Comparison of ENCODE assay signal across 8 mouse cellular contexts in genomic region chr5:34761934-34762611, GRCm38 (mm10). TPM values are rescaled to one million over a fixed set of nuclear protein-coding genes. Genes with fewer than 3 reads are reported as not detected.
DNase-seq lines count a peak whose midpoint lies in the region; ATAC-seq and TF ChIP-seq lines count a peak whose summit lies in the region.

No protein-coding gene starts in this region.

- H3K9me3 ChIP-seq in intestine, embryonic 15.5 days = no peaks in the 10 kb centered on the region
- H3K9me3 ChIP-seq in stomach, embryonic 15.5 days = no peaks in the 10 kb centered on the region

- peak; percentile 78 for ATAC-seq in intestine, embryonic 15.5 days
- ATAC-seq in stomach, embryonic 15.5 days (ENCODE audit: insufficient read depth, low FRiP score, low read depth) = peak; percentile 24; the same call in 1 of the 2 replicates

- H3K4me2 ChIP-seq in intestine, embryonic 15.5 days (replicated peaks) = peak overlapping the region; percentile 83
- H3K4me2 ChIP-seq in stomach, embryonic 15.5 days = peak overlapping the region; percentile 89

- peak overlapping the region; percentile 64 for H3K27ac ChIP-seq in cortical plate, adult 2 months (ENCODE audit: insufficient read depth, low read length)
- H3K27ac ChIP-seq in intestine, embryonic 15.5 days = peak overlapping the region; percentile 81
- peak overlapping the region; percentile 91 for H3K27ac ChIP-seq in stomach, embryonic 15.5 days

- no peaks in the 10 kb centered on the region for H3K36me3 ChIP-seq in intestine, embryonic 15.5 days
- no peaks in the 10 kb centered on the region for H3K36me3 ChIP-seq in stomach, embryonic 15.5 days

- H3K4me1 ChIP-seq in cortical plate, adult 2 months (ENCODE audit: control insufficient read depth, insufficient read depth, low read length) = peaks cover 5% of the 10 kb centered on the region; the same call in 1 of the 2 replicates
- H3K4me1 ChIP-seq in intestine, embryonic 15.5 days (replicated peaks) = peaks cover 6% of the 10 kb centered on the region
- H3K4me1 ChIP-seq in stomach, embryonic 15.5 days = peaks cover 7% of the 10 kb centered on the region

- peak overlapping the region; percentile 69 for H3K4me3 ChIP-seq in cortical plate, adult 2 months (ENCODE audit: insufficient read depth, low read length)
- peak overlapping the region; percentile 99 for H3K4me3 ChIP-seq in intestine, embryonic 15.5 days (replicated peaks)
- peak overlapping the region; percentile 67 for H3K4me3 ChIP-seq in stomach, embryonic 15.5 days (replicated peaks)

- peak overlapping the region; percentile 95 for H3K9ac ChIP-seq in intestine, embryonic 15.5 days
- H3K9ac ChIP-seq in stomach, embryonic 15.5 days = peak overlapping the region; percentile 74

- intact Hi-C loops in left cerebral cortex, postnatal 36 days (cut with DNase I) = loop anchor here (5.0 kb wide), 1 partner anchor 100 kb away; the partner anchor contains the start of genes Grk4 and Nop14

- DNase-seq in 3134 (ENCODE audit: extremely low read depth, insufficient read length, low spot score) (peak; percentile 63), WW6 (ENCODE audit: low read depth, low spot score) (peak; percentile 18)
- peak; percentile 33 for DNase-seq in gastrocnemius, postnatal 10 days
- peak; percentile 46 to 57 for DNase-seq in left cerebral cortex, postnatal 36 days (ENCODE audit: low spot score in 2 of 2)
- peak; percentile 61 for DNase-seq in mesoderm, embryonic 11.5 days (ENCODE audit: low read depth, low spot score)

- peak; percentile 78 for TF ChIP-seq POLR2A in cortical plate, adult 2 months (IDR thresholded peaks at IDR 0.05; ENCODE audit: extremely low read depth, insufficient read depth, low read length)

- WGBS in intestine, embryonic 15.5 days = under 1% methylated on average over 41 of the region's 54 CpGs
- WGBS in stomach, embryonic 15.5 days = under 1% methylated on average over 46 of the region's 54 CpGs

- no peaks in the 10 kb centered on the region for H3K27me3 ChIP-seq in intestine, embryonic 15.5 days (replicated peaks)
- no peaks in the 10 kb centered on the region for H3K27me3 ChIP-seq in stomach, embryonic 15.5 days (replicated peaks)

- TF ChIP-seq CTCF in cortical plate, adult 2 months (IDR thresholded peaks at IDR 0.05; ENCODE audit: extremely low read depth, insufficient read depth, low read length) = no peak

RNA-seq across cellular contexts. Expression of gene Htt, which starts 0.5 kb away (rescaled TPM):
- polyA plus RNA-seq in cortical plate, adult 2 months (2012; rRNA removed) = 43.1 and 46.6 TPM in 2 replicates
- 10 to 100 TPM in 1 of 2 experiments, 1 to 10 TPM in 1; 9.9 to 14.1 TPM for total RNA-seq in gastrocnemius, postnatal 10 days (2021)
- polyA plus RNA-seq in intestine, embryonic 15.5 days (2015; fragmentation: Nextera tagmentation; extraction: Ambion mirVana) = 8.7 and 10.8 TPM in 2 replicates
- 10 to 100 TPM; 81.0 to 93.8 TPM for total RNA-seq in left cerebral cortex, postnatal 36 days (2021)
- 11.9 TPM in 2 replicates for polyA plus RNA-seq in stomach, embryonic 15.5 days (2015; fragmentation: Nextera tagmentation; extraction: Ambion mirVana)

Comparison
In these comparisons a context has a peak if more than half of its experiments do, and no peak if none do; other contexts are left out.
1. Peak in every context shown above with its lines: DNase-seq, ATAC-seq, H3K4me3 ChIP-seq and H3K27ac ChIP-seq.